Mouse (Mus musculus): Measurements from ENCODE around the gene Apoa2.

Apoa2 gene

GRCm38 (mm10) chr1:171256937-171257548 is 32.2 kb downstream of the Apoa2 start:
- CTCF ChIA-PET, result interaction anchor here (0.6 to 1.7 kb wide), 2 partner anchors 15 to 253 kb away, joined by 6 to 9 read pairs; no protein-coding TSS in a partner anchor

GRCm38 (mm10) chr1:171257781-171258180 is 32.9 kb downstream of the Apoa2 start:
- CTCF ChIA-PET, result interaction anchor here (0.5 to 1.7 kb wide), 4 partner anchors 14 to 392 kb away, joined by 3 to 9 read pairs (median 4); no protein-coding TSS in a partner anchor

GRCm38 (mm10) chr1:171258921-171259320 is 34.1 kb downstream of the Apoa2 start:
- CTCF ChIA-PET, result interaction anchor here (0.6 to 0.7 kb wide), 2 partner anchors 49 to 363 kb away, joined by 3 read pairs; no protein-coding TSS in a partner anchor

GRCm38 (mm10) chr1:171260316-171260715 is 35.5 kb downstream of the Apoa2 start:
- CTCF ChIA-PET, result interaction anchor here (0.7 to 1.2 kb wide), 2 partner anchors 9 to 12 kb away, joined by 3 to 7 read pairs; no protein-coding TSS in a partner anchor

GRCm38 (mm10) chr1:171262594-171263130 is 37.8 kb downstream of the Apoa2 start:
- CTCF ChIA-PET, result no interaction called here

GRCm38 (mm10) chr1:171263185-171263611 is 38.3 kb downstream of the Apoa2 start:
- CTCF ChIA-PET, result no interaction called here

GRCm38 (mm10) chr1:171263666-171264461 is 39.0 kb downstream of the Apoa2 start:
- CTCF ChIA-PET, result no interaction called here

GRCm38 (mm10) chr1:171265971-171266744 is 41.3 kb downstream of the Apoa2 start:
- CTCF ChIA-PET, result interaction anchor here (0.7 kb wide), 1 partner anchor 124 kb away, joined by 11 read pairs; no protein-coding TSS in a partner anchor

GRCm38 (mm10) chr1:171268341-171268740 is 43.5 kb downstream of the Apoa2 start:
- CTCF ChIA-PET, result no interaction called here

GRCm38 (mm10) chr1:171269848-171270572 is 45.2 kb downstream of the Apoa2 start, which contains the start of gene B4galt3:
B4galt3 (plus strand) TSS chr1:171270328.
- CTCF ChIA-PET, result no interaction called here

- CTCF ChIA-PET, result interaction anchor here (0.6 kb wide), 1 partner anchor 49 kb away, joined by 3 read pairs; no protein-coding TSS in a partner anchor
These were observed 45.7 kb downstream of the Apoa2 start for GRCm38 (mm10) chr1:171270573-171270900.

GRCm38 (mm10) chr1:171271196-171271595 is 46.3 kb downstream of the Apoa2 start:
- CTCF ChIA-PET, result interaction anchor here (0.6 to 1.2 kb wide), 3 partner anchors 14 to 50 kb away, joined by 3 to 24 read pairs (median 9); no protein-coding TSS in a partner anchor

GRCm38 (mm10) chr1:171271622-171272021 is 46.8 kb downstream of the Apoa2 start:
- CTCF ChIA-PET, result interaction anchor here (0.7 to 1.2 kb wide), 2 partner anchors 14 to 27 kb away, joined by 9 to 24 read pairs; no protein-coding TSS in a partner anchor

GRCm38 (mm10) chr1:171272086-171272485 is 47.2 kb downstream of the Apoa2 start:
- CTCF ChIA-PET, result interaction anchor here (0.6 to 1.2 kb wide), 3 partner anchors 11 to 27 kb away, joined by 3 to 24 read pairs (median 9); no protein-coding TSS in a partner anchor

- CTCF ChIA-PET, result no interaction called here
These were observed 49.3 kb downstream of the Apoa2 start for GRCm38 (mm10) chr1:171274171-171274570.

- CTCF ChIA-PET, result no interaction called here
These were observed 50.4 kb downstream of the Apoa2 start for GRCm38 (mm10) chr1:171275144-171275734.

Data from spleen, embryonic (tissue).